Mouse (Mus musculus) ES-Bruce4 (cell line): ENCODE results near the gene Kcnmb1.

Experiments used
- CTCF ChIP-seq: IDR thresholded peaks from one replicate; pipeline ENCODE4 v1.8.1; 2011; ENCODE audit warnings: low read depth, low read length
- EP300 ChIP-seq: IDR thresholded peaks from 2 replicates; pipeline ENCODE4 v1.6.1; 2011; ENCODE audit warnings: low read depth, low read length; ENCODE audit not compliant: insufficient read depth

GRCm38 (mm10) chr11:33932386-33933111, 30.3 kb upstream of the Kcnmb1 start:
- TF ChIP-seq CTCF (no peak), EP300 (no peak)
